Mouse (Mus musculus): ENCODE results near the gene Prkn.

DNA sequence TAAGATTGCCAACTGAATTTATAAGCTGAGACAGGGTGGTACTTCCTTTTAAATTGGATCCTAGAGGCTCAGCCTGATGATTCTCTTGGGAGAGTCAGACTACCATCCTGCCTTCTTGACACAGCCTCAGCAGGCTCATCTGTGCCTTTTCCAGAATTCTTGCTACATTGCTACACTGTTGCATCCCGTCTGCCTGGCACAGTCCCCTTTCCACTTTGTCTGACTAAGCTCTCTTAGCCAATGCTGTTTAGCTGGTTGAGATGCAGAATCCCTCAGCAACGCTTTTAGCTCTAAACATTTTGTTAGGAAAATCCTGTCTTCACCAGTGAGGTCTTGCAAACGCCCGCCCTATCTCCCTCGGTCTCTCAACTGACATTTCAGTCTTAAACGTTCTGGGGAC lies 1115.1 kb downstream of the Prkn start:
- TF ChIP-seq CTCF (IDR thresholded peaks at IDR 0.05; ENCODE audit: low read depth) (no peak), EP300 (optimal IDR thresholded peaks at IDR 0.05) (no peak)
